Mouse (Mus musculus): ENCODE measurements at regions not wholly inside any gene's neighbourhood (a gene's known extent, or its start where the extent isn't known, plus 50 kb on each side); places are given as distances from the start of the nearest gene placed in this dataset.

- TF ChIP-seq POLR2A (IDR thresholded peaks at IDR 0.05; ENCODE audit: borderline replicate concordance, extremely low read depth, insufficient read depth, insufficient read length, poor library complexity, severe bottlenecking): no peak
- no peak for TF ChIP-seq CTCF (IDR thresholded peaks at IDR 0.05; ENCODE audit: borderline replicate concordance, extremely low read depth, insufficient read depth, insufficient read length)
Observed at GRCm38 (mm10) chr12:77617552-77617951, 379.6 kb downstream of the Fut8 start.
